Mouse (Mus musculus) limb, embryonic 10.5 days (tissue): ENCODE measurements around the gene Mrap2. TPM values are rescaled to one million over a fixed set of nuclear protein-coding genes. Genes with fewer than 3 reads are reported as not detected.

Experiments used
- DNase-seq: peaks from one replicate; pipeline ENCODE4 v3.0.0-alpha.2; 2017; ENCODE audit warnings: low spot score
- H3K27ac ChIP-seq: fragments of 300-500 bp; sonication (generic); 2 replicates; pipeline ENCODE4 v1.5.1; 2016; ENCODE audit warnings: mild to moderate bottlenecking
- H3K27me3 ChIP-seq: fragments of 300-500 bp; sonication (generic); 2 replicates; pipeline ENCODE4 v1.6.1; 2016; ENCODE audit warnings: low read depth, mild to moderate bottlenecking; ENCODE audit not compliant: poor library complexity, severe bottlenecking
- H3K36me3 ChIP-seq: fragments of 300-500 bp; sonication (generic); 2 replicates; pipeline ENCODE4 v1.6.1; 2016; ENCODE audit warnings: mild to moderate bottlenecking, moderate library complexity
- H3K4me1 ChIP-seq: fragments of 300-500 bp; sonication (generic); 2 replicates; pipeline ENCODE4 v1.6.1; 2016
- H3K4me3 ChIP-seq: fragments of 300-500 bp; sonication (generic); 2 replicates; pipeline ENCODE4 v1.5.1; 2016; ENCODE audit warnings: mild to moderate bottlenecking, moderate library complexity
- H3K9me3 ChIP-seq: fragments of 300-500 bp; sonication (generic); replicated peaks from 2 replicates; pipeline ENCODE4 v1.6.1; 2016; ENCODE audit warnings: mild to moderate bottlenecking
- WGBS: fragments of 180-500 bp; shearing (Covaris S2); methylation state at CpG from one replicate; pipeline ENCODE4 v1.1.7; 2016; 5-methylcytosine and 5-hydroxymethylcytosine counted together
- polyA plus RNA-seq: library from polyadenylated mRNA; unstranded; fragments of >200 nt; fragmentation: Nextera tagmentation; extraction: Ambion mirVana; gene quantifications from 2 replicates; pipeline ENCODE4 v1.2.1, GENCODE M21; 2016

Mrap2 gene
- polyA plus RNA-seq, 1 experiment from 2014 or later: 0.14 TPM

- Histone ChIP-seq H3K9me3 (no peaks in the 10 kb centered on the region), H3K27ac (no peak overlapping the region), H3K4me3 (no peak overlapping the region), H3K27me3 (no peaks in the 10 kb centered on the region), H3K4me1 (peaks cover 4% of the 10 kb centered on the region; the same call in 1 of the 2 replicates), H3K36me3 (peaks cover 72% of the 10 kb centered on the region)
- WGBS: 90% methylated on average over 3 of the region's 3 CpGs
- DNase-seq: no peak
Observed at GRCm38 (mm10) chr9:87197277-87197676, 53.2 kb downstream of the Mrap2 start.

GRCm38 (mm10) chr9:87198036-87198435, 53.9 kb downstream of the Mrap2 start:
- H3K4me1 ChIP-seq: peaks cover 4% of the 10 kb centered on the region; the same call in 1 of the 2 replicates
- 96% methylated on average over 6 of the region's 6 CpGs for WGBS
- no peaks in the 10 kb centered on the region for H3K27me3 ChIP-seq
- H3K9me3 ChIP-seq: no peaks in the 10 kb centered on the region
- H3K36me3 ChIP-seq: peaks cover 72% of the 10 kb centered on the region
- H3K4me3 ChIP-seq: no peak overlapping the region
- no peak overlapping the region for H3K27ac ChIP-seq
- no peak for DNase-seq

GRCm38 (mm10) chr9:87200426-87200825, 56.3 kb downstream of the Mrap2 start:
- no peak for DNase-seq

GRCm38 (mm10) chr9:87200919-87201318, 56.8 kb downstream of the Mrap2 start:
- Histone ChIP-seq H3K36me3 (peaks cover 83% of the 10 kb centered on the region), H3K4me1 (no peaks in the 10 kb centered on the region), H3K9me3 (no peaks in the 10 kb centered on the region), H3K27ac (no peak overlapping the region), H3K27me3 (no peaks in the 10 kb centered on the region), H3K4me3 (no peak overlapping the region)
- no peak for DNase-seq
- 95% methylated on average over 4 of the region's 4 CpGs for WGBS

More at GRCm38 (mm10) chr9:87200426-87200825, 56.3 kb downstream of the Mrap2 start:
- 95% methylated on average over 5 of the region's 5 CpGs for WGBS
- Histone ChIP-seq H3K27ac (no peak overlapping the region), H3K36me3 (peaks cover 81% of the 10 kb centered on the region), H3K9me3 (no peaks in the 10 kb centered on the region), H3K4me3 (no peak overlapping the region), H3K27me3 (no peaks in the 10 kb centered on the region), H3K4me1 (no peaks in the 10 kb centered on the region)

- no peaks in the 10 kb centered on the region for H3K4me1 ChIP-seq
- peaks cover 86% of the 10 kb centered on the region for H3K36me3 ChIP-seq
- 96% methylated on average over 6 of the region's 6 CpGs for WGBS
- no peak overlapping the region for H3K4me3 ChIP-seq
- no peak for DNase-seq
- no peaks in the 10 kb centered on the region for H3K9me3 ChIP-seq
- H3K27me3 ChIP-seq: no peaks in the 10 kb centered on the region
- no peak overlapping the region for H3K27ac ChIP-seq
Observed at GRCm38 (mm10) chr9:87202431-87202830, 58.3 kb downstream of the Mrap2 start.

GRCm38 (mm10) chr9:87210830-87211339, 66.8 kb downstream of the Mrap2 start:
- H3K4me3 ChIP-seq: no peak overlapping the region
- no peak overlapping the region for H3K27ac ChIP-seq
- H3K27me3 ChIP-seq: no peaks in the 10 kb centered on the region
- DNase-seq: no peak
- H3K9me3 ChIP-seq: no peaks in the 10 kb centered on the region
- H3K36me3 ChIP-seq: peaks cover 74% of the 10 kb centered on the region
- 92% methylated on average over 9 of the region's 9 CpGs for WGBS
- no peaks in the 10 kb centered on the region for H3K4me1 ChIP-seq

GRCm38 (mm10) chr9:87213204-87213603, 69.1 kb downstream of the Mrap2 start:
- H3K9me3 ChIP-seq: no peaks in the 10 kb centered on the region
- no peak for DNase-seq
- peaks cover 70% of the 10 kb centered on the region for H3K36me3 ChIP-seq
- WGBS: 84% methylated on average over 4 of the region's 4 CpGs
- H3K27ac ChIP-seq: no peak overlapping the region
- no peaks in the 10 kb centered on the region for H3K27me3 ChIP-seq
- H3K4me1 ChIP-seq: no peaks in the 10 kb centered on the region
- no peak overlapping the region for H3K4me3 ChIP-seq

Other genes starting within 250 kb of the Mrap2 start
- 0.31 TPM in 1 of 2 replicates, not detected in the other for gene Ripply2, start 128.8 kb upstream of the Mrap2 start, polyA plus RNA-seq
- gene Cyb5r4, start 122.3 kb upstream of the Mrap2 start, polyA plus RNA-seq: 66.2 and 69.1 TPM in 2 replicates
- gene Cep162, start 111.2 kb downstream of the Mrap2 start, polyA plus RNA-seq: 8.2 and 11.7 TPM in 2 replicates